ENCODE assay signal across 18 mouse cellular contexts in the genomic region with DNA sequence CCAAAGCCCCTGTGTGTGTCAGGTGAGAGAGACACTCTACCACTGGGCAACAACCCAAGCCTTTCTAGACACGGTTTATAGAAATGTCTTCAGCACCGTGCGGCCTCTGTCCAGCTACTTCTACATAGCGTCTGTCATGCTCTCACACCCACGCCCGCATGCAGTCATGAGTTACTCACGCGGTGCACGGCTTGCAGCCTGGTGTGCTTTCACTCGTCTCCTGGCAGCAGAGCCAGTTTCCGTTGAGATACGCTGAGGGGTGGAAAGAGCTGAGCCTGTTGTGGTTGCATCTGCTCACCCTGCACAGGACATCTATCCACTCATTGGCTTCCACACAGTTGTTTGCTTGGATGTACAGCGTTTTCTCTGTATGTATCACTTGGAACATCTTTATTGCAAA. TPM values are rescaled to one million over a fixed set of nuclear protein-coding genes. Genes with fewer than 3 reads are reported as not detected.
"Had no signal": no experiment of that assay in that cellular context is flagged by ENCODE, and none has a peak within 500 bp of the region (broad histone marks: within the 10 kb centered on the region; RNA-seq: fewer than 3 reads in every experiment).

No protein-coding gene starts in this region.

- H3K9me3 ChIP-seq: kidney, embryonic 15.5 days; limb, embryonic 13.5 days; midbrain, embryonic 13.5 days had no signal

- ATAC-seq: lung, postnatal 0 days; midbrain, embryonic 13.5 days had no signal

- H3K4me2 ChIP-seq: kidney, embryonic 15.5 days; limb, embryonic 13.5 days; midbrain, embryonic 13.5 days had no signal

- H3K4me3 ChIP-seq: kidney, embryonic 15.5 days; limb, embryonic 13.5 days; midbrain, embryonic 13.5 days had no signal

- H3K27me3 ChIP-seq: kidney, embryonic 15.5 days; limb, embryonic 13.5 days; midbrain, embryonic 13.5 days had no signal

- H3K4me1 ChIP-seq: limb, embryonic 13.5 days had no signal

- H3K9ac ChIP-seq: kidney, embryonic 15.5 days; limb, embryonic 13.5 days; liver, embryonic 14.5 days; midbrain, embryonic 13.5 days had no signal

- H3K27ac ChIP-seq: kidney, embryonic 15.5 days; limb, embryonic 13.5 days; liver, embryonic 14.5 days; midbrain, embryonic 13.5 days had no signal

- DNase-seq: kidney, adult 2 months; kidney, postnatal 14 days; layer of hippocampus, postnatal 36 days; lung, adult 2 months; lung, postnatal 36 days; thymus, postnatal 36 days had no signal

RNA-seq across cellular contexts. Expression of gene Gm28729, which starts 20.3 kb away (rescaled TPM):
- total RNA-seq: left cerebral cortex, postnatal 36 days; liver, adult 2 months; megakaryocyte progenitor cell, adult 5-6 weeks had no signal
- polyA plus RNA-seq: kidney, adult 2 months; kidney, embryonic 15.5 days; liver, adult 2 months; midbrain, embryonic 13.5 days; neural tube, embryonic 14.5 days; small intestine, adult 2 months; stomach, embryonic 16.5 days; thymus, postnatal 0 days had no signal
